Mouse (Mus musculus) E14TG2a.4 (cell line): ENCODE measurements around the gene Drg2.

Source experiments
- H3K27me3 ChIP-seq: 2 replicates; pipeline ENCODE4 v1.6.1; 2014; ENCODE audit warnings: low read length, control low read depth; ENCODE audit not compliant: insufficient read depth
- H3K36me3 ChIP-seq: 2 replicates; pipeline ENCODE4 v1.6.1; 2014; ENCODE audit warnings: low read length, control low read depth; ENCODE audit not compliant: insufficient read depth
- H3K4me1 ChIP-seq: replicated peaks from 2 replicates; pipeline ENCODE4 v1.6.1; 2014; ENCODE audit warnings: low read depth, low read length, control low read depth
- H3K4me3 ChIP-seq: replicated peaks from 2 replicates; pipeline ENCODE4 v1.5.1; 2014; ENCODE audit warnings: mild to moderate bottlenecking, low read length
- H3K9me3 ChIP-seq: 2 replicates; pipeline ENCODE4 v1.6.1; 2014; ENCODE audit warnings: low read length, control low read depth
- CTCF ChIP-seq: conservative IDR thresholded peaks from 2 replicates; pipeline ENCODE4 v1.5.1; 2014; ENCODE audit warnings: low read length
- NANOG ChIP-seq: IDR thresholded peaks from 2 replicates; pipeline ENCODE4 v1.6.1; 2014; ENCODE audit warnings: borderline replicate concordance, low read length, mixed read lengths
- POU5F1 ChIP-seq: IDR thresholded peaks from 2 replicates; pipeline ENCODE4 v1.6.1; 2014; ENCODE audit warnings: low read length, borderline replicate concordance

The Drg2 gene

GRCm38 (mm10) chr11:60475668-60476362 lies 21.4 kb downstream of the Drg2 start:
- Histone ChIP-seq H3K27me3 (peaks cover 16% of the 10 kb centered on the region), H3K36me3 (no peaks in the 10 kb centered on the region), H3K4me3 (0 out of 2 replicates have a peak overlapping the region, but pooled peaks have one; percentile 76), H3K4me1 (peaks cover 57% of the 10 kb centered on the region), H3K9me3 (no peaks in the 10 kb centered on the region)
- TF ChIP-seq POU5F1: no peak
- no peak for TF ChIP-seq NANOG
- no peak for TF ChIP-seq CTCF

DNA sequence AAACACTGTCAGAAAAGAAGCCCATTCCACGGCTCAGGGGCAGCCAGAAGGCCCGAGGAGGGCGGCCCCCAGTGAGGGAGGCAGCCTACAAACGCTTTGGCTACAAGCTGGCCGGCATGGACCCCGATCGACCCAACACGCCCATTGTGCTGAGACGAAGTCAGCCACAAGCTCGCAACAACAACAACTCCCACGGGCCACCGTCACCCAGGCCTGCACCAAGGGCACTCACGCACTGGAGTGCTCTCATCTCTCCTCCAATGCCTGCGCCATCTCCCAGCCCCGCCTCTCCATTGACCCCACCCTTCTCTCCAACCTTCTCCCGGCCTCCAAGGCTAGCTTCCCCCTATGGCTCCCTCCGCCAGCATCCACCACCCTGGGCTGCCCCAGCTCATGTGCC lies 23.7 kb downstream of the Drg2 start:
- H3K9me3 ChIP-seq: no peaks in the 10 kb centered on the region
- peaks cover 16% of the 10 kb centered on the region for H3K27me3 ChIP-seq
- TF ChIP-seq NANOG: no peak
- TF ChIP-seq CTCF: no peak
- TF ChIP-seq POU5F1: no peak
- H3K36me3 ChIP-seq: no peaks in the 10 kb centered on the region
- H3K4me1 ChIP-seq: peaks cover 50% of the 10 kb centered on the region
- H3K4me3 ChIP-seq: peak overlapping the region; percentile 76

GRCm38 (mm10) chr11:60486267-60486666 lies 31.9 kb downstream of the Drg2 start:
- H3K4me1 ChIP-seq: peaks cover 10% of the 10 kb centered on the region
- no peak overlapping the region for H3K4me3 ChIP-seq
- H3K9me3 ChIP-seq: no peaks in the 10 kb centered on the region
- no peaks in the 10 kb centered on the region for H3K36me3 ChIP-seq
- no peak for TF ChIP-seq NANOG
- H3K27me3 ChIP-seq: peaks cover 7% of the 10 kb centered on the region

DNA sequence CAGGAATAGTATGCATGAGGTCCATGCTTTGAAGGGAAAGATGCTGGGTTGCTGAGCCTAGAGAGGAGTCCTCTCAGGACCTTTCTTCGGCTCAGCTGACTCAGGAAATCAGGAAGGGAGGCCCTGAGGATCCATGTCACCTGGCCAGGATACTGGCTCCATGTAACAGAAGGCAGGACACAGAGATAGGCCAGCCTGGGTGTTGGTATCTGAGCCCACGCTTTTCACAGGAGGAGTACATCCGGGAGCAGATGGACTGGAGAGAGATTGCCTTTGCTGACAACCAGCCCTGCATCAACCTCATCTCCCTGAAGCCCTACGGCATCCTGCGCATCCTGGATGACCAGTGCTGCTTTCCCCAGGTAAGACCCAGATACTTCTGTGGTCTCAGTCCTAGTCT lies 38.3 kb downstream of the Drg2 start:
- Histone ChIP-seq H3K4me1 (peaks cover 41% of the 10 kb centered on the region), H3K27me3 (peaks cover 53% of the 10 kb centered on the region), H3K4me3 (no peak overlapping the region), H3K9me3 (no peaks in the 10 kb centered on the region), H3K36me3 (no peaks in the 10 kb centered on the region)
- no peak for TF ChIP-seq NANOG
- TF ChIP-seq CTCF: no peak
- no peak for TF ChIP-seq POU5F1

- Histone ChIP-seq H3K4me1 (peaks cover 35% of the 10 kb centered on the region), H3K27me3 (peaks cover 68% of the 10 kb centered on the region), H3K36me3 (no peaks in the 10 kb centered on the region), H3K4me3 (no peak overlapping the region), H3K9me3 (no peaks in the 10 kb centered on the region)
- no peak for TF ChIP-seq CTCF
- TF ChIP-seq POU5F1: no peak
- TF ChIP-seq NANOG: no peak
Measured at GRCm38 (mm10) chr11:60495692-60496091, 41.3 kb downstream of the Drg2 start.

DNA sequence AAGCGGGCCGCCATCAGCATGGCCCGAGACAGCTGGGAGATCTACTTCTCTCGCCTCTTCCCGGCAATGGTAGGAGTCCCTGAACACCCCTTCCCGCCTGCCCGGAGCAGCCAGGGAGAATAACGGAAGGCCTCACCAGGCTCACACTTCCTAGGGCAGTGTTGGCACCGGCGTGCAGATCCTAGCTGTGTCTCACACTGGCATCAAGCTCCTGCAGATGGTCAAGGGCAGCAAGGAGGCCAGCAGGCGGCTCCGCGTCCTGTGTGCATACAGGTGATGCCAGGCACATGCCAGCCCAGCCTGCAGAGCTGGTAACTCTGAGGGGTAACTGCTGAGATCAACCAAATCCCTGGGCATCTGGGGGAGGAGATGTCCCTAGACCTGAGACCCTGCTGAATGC lies 52.9 kb downstream of the Drg2 start:
- H3K4me1 ChIP-seq: peaks cover 51% of the 10 kb centered on the region
- H3K27me3 ChIP-seq: peaks cover 64% of the 10 kb centered on the region
- TF ChIP-seq POU5F1: no peak
- no peak for TF ChIP-seq NANOG
- TF ChIP-seq CTCF: no peak
- H3K36me3 ChIP-seq: no peaks in the 10 kb centered on the region
- no peak overlapping the region for H3K4me3 ChIP-seq
- no peaks in the 10 kb centered on the region for H3K9me3 ChIP-seq

DNA sequence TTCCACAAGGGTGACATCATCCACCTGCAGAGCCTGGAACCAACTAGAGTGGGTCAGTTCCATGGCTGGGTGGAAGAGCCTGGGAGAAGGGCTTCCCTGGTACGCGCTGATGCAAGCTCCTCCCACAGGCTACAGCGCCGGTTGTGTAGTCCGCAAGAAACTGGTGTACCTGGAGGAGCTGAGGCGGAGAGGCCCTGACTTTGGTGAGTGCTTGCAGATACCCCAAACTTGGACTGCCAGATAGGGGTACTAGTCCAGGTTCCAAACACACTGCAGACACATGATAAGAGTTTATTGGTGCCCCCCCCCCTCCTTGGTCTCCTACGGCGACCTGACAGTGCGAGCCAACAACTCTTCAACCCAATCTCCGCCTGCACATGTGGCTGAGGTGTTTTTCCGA lies 54.6 kb downstream of the Drg2 start:
- Histone ChIP-seq H3K9me3 (no peaks in the 10 kb centered on the region), H3K27me3 (peaks cover 53% of the 10 kb centered on the region), H3K36me3 (no peaks in the 10 kb centered on the region), H3K4me3 (peak overlapping the region; percentile 72), H3K4me1 (peaks cover 45% of the 10 kb centered on the region)
- TF ChIP-seq CTCF: no peak
- TF ChIP-seq POU5F1: no peak

- Histone ChIP-seq H3K4me3 (peak overlapping the region; percentile 72), H3K27me3 (peaks cover 53% of the 10 kb centered on the region), H3K36me3 (no peaks in the 10 kb centered on the region), H3K4me1 (peaks cover 45% of the 10 kb centered on the region), H3K9me3 (no peaks in the 10 kb centered on the region)
- TF ChIP-seq CTCF: no peak
- no peak for TF ChIP-seq POU5F1
- TF ChIP-seq NANOG: no peak
Measured at GRCm38 (mm10) chr11:60509500-60509899, 55.1 kb downstream of the Drg2 start.

DNA sequence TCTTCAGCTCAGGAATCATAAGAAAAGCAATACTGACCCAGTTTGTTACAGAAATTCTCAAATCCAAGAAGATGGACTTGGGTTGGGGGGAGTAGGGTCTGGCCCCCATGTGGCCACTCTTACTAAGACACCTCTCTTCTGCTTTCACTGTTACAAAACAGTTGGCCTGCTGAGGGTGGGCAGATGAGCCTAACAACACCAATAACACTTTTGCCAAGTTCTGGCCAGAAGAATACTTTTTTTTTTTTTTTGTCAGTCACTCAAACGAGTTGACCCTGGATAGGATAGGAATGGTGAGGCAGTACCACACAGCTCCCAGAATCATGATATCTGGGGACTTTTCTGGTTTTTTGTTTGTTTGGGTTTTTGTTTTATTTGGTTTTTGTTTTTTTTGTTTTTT lies 57.5 kb downstream of the Drg2 start:
- Histone ChIP-seq H3K27me3 (peaks cover 43% of the 10 kb centered on the region), H3K4me1 (peaks cover 43% of the 10 kb centered on the region), H3K9me3 (no peaks in the 10 kb centered on the region), H3K4me3 (no peak overlapping the region), H3K36me3 (no peaks in the 10 kb centered on the region)
- TF ChIP-seq NANOG: no peak
- TF ChIP-seq CTCF: no peak; the same call in 1 of the 2 replicates
- TF ChIP-seq POU5F1: no peak
